Mouse (Mus musculus) liver, adult (tissue): ENCODE results near the gene Baiap2.

Source experiments
- GATA4 ChIP-seq: IDR thresholded peaks from 2 replicates; pipeline ENCODE4 v1.6.1; 2014; ENCODE audit warnings: mild to moderate bottlenecking, low read length; ENCODE audit not compliant: insufficient replicate concordance

The Baiap2 gene

DNA sequence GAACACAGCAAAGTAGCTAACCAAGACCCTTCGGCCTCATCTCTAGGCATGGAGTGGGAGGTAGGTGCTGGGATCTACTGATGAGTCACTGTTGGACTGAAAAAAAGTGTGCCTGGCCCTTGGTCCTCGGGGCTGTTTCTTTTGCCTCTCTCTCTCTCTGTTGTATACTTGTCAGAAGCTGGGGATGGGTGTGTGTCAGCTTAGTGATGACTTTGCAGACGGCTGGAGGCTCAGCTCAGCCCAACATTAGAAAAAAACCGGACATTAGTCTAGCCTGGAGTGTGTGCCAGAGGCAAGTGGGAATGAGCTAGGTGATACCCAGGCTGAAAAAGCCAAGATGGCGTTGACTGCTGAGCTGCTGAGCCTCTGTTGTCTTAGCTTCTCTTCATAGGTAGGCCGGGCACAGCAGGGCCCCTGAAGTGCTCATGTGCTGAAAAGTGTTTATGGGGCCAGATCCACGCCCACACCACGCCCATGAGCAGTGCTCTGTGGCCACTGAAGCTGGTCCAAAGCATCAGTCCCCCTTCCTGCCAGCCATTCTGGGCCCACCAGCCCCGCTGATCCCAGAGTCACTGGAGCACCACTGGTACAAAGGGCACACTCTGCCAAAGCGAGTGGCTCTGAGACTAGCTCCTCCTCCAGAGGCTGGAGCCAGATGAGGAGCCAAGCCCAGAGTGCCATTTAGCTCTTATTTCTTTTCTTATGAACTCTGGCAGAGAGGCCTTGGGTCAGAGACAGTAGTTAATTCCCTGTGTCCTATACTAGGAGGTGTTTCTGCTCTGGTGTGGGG is 37.2 kb downstream of the Baiap2 start:
- TF ChIP-seq GATA4 = no peak

DNA sequence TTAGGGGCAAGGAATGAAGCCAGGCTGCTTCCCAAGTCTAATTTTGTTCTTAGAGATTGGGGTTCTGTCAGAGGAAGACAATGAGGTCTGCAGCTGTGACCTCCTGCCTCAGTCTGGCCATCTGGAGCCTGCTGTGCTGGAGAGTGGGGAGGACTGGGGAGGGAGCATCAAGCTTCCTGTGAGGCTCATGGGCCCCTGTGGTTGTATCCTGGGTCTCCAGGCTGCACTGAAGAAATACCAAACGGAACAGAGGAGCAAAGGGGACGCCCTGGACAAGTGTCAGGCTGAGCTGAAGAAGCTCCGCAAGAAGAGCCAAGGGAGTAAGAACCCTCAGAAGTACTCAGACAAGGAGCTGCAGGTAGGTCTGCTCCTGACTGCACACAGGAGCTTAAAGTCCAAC is 39.2 kb downstream of the Baiap2 start:
- no peak for TF ChIP-seq GATA4

DNA sequence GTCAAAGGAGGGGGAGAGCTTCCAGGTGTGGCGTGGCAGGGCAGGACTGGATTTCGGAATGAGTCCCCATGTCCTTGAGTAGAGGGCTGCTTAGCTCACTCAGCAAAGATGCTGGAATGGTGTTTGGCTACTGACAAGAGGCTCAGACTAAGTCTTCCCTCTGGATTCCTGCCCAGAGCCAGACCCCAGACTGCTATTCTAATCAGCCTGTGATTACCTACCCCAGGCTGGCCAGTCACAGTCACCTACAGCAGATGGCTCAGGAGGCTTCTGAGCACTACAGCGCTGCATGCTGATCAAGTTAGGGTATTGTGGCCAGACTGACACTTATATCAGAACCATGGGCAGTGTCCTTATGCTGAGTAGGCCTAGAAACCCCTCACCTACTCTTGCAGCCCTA is 39.7 kb downstream of the Baiap2 start:
- no peak for TF ChIP-seq GATA4

DNA sequence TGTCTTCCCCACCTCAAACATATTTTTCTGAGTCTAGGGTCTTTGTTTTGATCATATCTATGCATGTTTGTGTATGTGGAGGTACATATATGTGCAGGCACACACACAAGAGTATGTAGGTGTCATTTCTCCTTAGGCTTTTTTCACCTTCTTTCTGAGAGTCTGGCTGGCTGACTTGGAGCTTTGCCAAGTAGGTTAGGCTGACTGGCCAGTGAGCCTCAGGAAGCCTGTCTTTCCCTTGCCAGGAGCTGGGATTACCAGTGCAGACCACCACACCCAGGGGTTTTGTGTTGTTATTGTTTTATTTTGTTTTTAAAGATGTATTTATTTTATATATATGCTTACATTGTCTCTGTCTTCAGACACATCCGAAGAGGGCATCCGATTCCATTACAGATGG is 40.6 kb downstream of the Baiap2 start:
- TF ChIP-seq GATA4 = no peak

DNA sequence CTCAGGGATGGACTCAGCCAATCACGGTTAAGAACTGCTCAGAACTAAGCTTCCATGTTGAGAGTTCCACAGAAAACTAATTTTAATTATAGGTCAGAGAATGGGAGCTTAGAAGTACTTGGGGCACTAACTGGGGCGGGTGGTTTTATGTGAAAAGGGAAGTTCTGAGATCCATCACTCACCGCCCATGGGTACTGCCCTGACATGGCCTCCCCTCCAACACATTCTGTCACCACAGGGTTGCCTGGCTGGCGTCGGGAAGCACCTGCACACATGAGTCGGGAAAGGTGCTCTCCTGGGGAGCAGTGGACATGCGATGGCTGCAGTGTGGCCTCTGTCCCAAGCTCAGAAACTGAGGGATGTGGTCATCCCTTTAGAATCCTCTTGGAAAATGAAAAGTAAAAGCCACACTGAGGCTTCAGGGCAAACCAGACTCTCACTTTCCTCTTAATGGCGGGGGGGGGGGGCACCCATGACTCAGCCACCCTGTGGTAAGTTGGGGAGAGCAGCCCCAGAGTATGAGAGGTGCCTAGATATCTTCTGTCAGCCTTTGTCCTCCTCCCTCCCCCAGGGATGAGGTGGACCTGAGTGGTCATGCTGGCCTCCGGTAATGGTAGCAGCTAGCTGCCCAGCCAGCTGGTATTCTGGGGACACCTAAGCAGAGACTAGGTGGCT is 44.3 kb downstream of the Baiap2 start:
- TF ChIP-seq GATA4 = no peak

DNA sequence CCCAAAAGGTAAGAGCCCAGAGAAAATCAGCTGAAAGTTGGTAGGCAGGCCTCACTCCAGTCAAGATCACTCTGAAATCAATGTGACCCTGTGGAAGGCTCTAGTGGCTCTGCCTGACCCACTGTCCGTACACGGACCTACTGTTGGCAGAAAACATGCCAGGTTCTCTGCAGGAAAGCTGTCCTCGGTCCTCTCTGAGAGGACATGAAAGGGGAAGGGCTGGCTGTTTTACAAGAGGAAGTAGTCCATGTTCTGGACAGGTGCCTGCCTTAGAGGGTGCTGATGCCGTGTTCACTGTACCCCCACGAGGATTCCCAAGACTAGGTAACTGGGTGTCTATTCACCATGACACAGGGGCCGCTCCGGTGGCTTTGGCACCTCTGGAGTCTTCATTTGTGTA is 45.3 kb downstream of the Baiap2 start:
- TF ChIP-seq GATA4 = no peak

DNA sequence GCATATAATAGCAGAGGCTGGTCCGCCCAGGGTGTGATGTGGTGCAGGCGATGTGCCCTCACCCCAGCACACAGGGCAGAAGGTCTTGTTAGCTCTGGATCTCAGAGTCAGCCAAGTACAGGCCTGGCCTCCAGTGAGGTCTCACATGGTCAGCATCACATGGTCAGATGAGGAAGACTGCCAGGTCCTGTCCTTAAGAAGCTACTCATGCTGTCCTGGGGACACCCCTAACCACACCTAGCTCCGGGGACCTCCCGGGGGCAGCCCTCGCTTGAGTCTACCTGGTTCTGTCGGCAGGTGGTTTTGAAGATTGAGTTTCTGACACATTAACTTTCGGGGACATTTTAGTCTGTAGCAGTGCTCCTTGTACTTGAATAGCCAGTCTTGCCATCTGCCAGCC is 45.8 kb downstream of the Baiap2 start:
- TF ChIP-seq GATA4 = no peak

GRCm38 (mm10) chr11:119989115-119989564 is 46.6 kb downstream of the Baiap2 start:
- TF ChIP-seq GATA4 = no peak

DNA sequence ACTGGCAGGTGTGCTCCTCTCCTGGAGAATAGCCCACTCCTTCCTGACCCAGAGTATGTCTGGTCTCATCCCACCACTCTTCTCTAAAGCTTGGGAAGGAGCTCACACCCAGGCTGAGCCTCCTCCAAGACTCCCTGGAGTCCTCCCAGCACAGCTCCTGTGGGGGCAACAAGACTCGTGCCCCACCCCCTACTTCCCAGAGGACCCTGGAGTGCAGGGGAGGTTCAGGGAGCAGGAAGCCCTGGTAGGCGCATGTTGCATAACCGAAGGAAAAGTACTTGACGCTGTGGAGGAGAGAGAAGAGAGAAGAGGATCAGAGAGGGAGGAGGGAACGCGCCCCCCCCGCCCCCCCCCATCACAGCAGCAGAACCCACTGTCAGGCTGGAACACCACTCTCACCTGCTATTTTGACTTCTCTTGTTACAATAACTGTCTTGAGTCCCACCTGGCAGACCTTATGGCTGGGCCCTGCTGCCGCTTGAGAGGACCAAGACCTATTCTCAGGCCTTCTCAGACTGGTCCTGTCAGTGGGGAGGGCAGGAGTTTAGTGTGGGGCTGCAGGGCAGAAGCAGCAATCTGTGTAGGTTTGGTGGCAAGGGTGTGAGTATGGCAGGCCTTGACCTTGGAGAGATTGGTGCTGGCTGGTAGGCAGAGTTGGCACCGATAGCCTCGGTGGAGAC is 48.2 kb downstream of the Baiap2 start:
- TF ChIP-seq GATA4 = no peak

DNA sequence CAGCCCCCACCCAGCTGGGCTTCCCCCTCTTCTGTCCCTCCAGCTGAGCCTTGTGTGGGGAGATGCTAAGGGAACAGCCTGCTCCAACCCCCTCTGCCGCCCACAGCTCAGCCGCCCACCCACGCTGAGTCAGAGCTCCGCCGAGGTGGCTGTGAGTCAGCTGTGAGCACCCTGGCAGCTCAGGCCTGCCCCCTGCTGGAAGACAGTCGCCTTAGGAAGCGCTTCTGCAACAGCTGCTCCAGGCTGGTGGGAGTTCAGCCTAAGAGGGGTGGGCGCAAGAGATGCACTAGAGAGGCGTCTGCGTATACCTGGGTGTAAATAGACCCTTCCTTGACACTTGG is 48.7 kb downstream of the Baiap2 start:
- no peak for TF ChIP-seq GATA4

- no peak for TF ChIP-seq GATA4
These were observed 54.8 kb downstream of the Baiap2 start for GRCm38 (mm10) chr11:119997351-119997750.

DNA sequence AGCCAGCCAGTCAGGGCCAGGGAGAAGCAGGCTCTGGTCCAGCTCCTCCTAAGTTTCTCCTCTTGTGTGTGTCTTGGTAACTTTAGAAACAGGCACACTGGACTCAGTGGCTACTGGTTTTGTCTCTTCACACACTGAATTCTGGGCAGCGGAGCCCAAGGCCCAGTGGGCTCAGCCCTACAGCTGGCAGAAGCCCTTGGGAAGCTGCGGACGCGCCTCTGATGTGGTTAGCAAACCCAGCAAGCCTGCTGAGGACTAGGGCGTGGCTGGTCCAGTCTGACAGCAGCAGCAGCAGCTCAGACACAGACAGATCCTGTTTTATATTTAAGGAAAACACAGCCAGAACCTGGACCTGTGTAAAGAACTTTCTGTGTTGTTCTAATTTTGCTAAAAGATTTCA is 59.5 kb downstream of the Baiap2 start:
- TF ChIP-seq GATA4 = no peak

DNA sequence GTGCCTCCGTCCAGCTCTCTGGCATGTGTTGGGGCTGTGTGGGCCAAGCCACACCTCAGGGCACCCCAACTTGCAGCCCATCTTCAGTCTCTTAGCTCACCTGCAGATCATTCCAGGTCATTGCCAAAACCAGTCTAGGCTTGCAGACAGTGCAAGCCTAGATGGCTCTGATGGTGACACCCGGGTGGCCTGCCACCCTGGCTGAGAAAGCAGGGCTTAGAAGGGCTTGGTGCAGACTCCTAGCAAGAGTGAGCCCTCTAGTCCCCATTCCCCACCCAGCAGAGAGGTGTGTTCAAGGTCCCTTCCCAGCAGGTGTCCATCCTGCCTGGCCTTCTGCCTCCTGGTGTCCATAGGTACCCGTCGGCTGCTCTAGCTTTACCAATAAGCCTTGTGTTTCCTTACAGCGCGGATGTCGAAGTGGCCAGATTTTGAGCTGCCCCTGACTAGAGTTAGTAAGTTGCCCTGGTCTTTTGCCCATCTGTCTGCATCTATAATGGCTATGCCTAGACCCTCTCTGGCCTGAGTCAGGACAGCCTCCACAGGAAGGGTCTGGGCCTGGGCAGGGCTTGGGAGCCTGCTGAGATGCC is 60.2 kb downstream of the Baiap2 start:
- no peak for TF ChIP-seq GATA4

DNA sequence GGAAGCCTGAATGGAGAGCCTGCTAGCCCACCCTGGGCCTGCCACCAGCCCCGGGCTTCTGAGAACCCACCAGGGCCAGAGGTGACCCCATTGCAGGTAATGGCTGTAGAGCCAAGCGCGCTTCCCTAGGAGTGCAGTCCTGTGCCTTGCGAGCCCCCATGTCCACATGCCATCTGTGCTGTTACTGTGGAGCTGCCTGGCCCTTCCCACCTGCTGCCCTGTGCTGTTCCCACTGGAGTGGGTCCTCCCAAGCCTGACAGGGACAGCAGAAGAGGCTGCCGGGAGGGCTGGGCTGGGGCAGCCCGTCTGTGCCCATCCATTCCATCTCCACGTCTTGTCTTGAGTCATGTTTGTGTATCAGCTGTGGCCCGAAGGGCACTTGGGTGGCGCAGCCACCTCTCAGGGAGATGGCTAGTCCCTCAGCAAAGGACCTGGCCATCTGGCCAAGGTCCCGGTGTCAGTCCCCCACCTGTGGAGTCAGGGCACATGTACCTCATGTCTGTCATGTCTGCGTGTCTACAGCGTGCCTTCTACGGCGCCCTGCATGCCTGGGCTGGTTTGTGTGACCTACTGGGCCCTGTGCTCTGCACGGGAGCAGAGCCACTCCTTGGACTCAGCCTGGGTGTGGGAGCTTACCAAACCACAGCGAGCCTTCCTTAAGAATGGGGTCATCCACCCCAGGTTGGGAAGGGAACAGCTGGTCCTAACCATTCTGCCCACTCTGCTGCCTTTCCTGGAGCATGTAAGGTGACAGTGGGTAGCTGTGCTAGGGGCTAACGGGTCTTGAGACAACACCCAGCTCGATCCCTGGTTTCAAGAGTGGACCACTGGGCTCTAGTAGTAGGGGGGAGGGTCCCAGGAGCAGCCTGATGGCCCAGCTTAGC is 63.1 kb downstream of the Baiap2 start:
- no peak for TF ChIP-seq GATA4

DNA sequence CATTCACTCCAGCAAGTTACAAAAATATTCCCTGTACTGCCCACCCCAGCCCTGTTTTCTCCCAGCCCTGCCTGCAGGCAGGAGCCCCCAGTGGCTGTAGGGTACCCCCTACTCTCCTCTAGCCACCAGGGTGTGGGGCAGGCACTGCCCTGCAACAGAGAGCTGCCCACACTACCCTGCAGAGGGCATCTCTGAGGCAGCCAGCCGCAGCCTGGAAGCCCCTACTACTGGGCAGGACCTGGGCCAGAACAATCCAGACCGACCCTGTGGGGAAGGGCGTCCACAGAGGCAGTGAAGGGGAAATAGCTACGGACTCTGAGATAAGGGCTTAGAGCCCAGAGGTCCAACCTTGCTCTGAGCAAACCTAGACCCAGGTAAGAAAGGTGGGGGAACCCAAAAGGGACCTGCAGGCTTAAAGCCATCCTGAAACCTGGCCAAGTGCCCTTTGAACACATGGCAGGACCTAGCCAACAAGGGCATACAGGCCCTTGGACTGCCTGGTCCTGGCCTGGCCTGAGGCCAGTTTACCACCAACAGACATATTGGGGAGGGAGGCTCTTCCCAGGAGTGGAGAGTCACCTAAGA is 65.0 kb downstream of the Baiap2 start:
- no peak for TF ChIP-seq GATA4

DNA sequence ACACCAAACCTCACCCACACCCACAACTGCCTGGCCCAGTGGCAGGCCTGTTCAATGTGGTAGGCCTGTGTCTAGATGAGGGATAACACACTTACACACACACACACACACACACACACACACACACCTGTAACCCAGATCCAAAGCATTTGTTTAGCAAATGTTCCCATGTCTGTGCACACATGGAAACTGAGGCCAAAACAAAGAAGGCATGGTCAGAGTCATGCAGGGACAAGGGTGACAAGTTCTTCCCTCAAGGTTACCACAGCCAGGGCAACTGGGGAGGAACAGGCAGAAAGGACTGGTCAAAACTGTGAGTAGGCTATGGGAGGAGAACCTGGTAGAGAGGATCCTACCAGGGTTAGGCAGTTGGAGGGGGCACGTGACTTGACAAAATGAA is 65.9 kb downstream of the Baiap2 start:
- no peak for TF ChIP-seq GATA4
